Mouse (Mus musculus) kidney, adult 18-20 months (tissue): ENCODE data around the gene Pom121.
A peak's percentile ranks its signal among the peaks of the same experiment; 100 is the strongest.

ENCODE experiments used
- DNase-seq: peaks from one replicate; pipeline ENCODE4 v3.0.0; 2021

Gene Pom121

DNA sequence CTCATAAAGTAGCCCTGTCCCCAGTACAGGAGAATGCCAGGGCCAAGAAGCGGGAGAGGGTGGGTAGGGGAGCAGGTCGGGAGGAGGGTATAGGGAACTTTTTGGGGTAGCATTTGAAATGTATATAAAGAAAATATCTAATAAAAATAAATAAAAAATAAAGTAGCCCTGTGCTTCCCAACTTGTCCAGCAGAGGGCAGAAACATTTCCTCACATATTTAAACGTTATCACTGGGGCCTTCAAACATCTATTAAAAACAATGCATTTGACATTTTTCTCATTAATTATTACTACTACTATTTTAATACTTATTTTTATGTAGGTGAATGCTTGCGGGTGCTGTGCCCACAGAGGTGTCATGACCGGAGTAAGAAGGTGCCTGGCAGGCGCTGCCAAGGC is 26.5 kb downstream of the Pom121 start:
- DNase-seq = peak; percentile 19

DNA sequence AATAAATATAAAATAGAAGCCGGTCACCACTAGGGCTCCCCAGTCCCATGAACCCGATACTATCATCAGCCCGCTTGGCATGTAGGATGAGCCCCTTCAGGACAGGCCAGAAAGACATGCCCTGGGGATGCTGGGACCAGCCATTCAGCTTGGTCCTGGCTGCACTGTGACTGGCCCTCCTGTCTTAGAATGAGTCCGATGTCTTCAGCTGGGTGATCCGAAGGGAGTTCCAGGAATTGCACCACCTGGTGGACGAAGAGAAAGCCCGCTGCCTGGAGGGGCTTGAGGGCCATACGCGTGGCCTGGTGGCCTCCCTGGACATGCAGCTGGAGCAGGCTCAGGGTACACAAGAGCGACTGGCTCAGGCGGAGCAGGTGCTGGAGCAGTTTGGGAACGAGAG is 30.8 kb downstream of the Pom121 start:
- no peak for DNase-seq

DNA sequence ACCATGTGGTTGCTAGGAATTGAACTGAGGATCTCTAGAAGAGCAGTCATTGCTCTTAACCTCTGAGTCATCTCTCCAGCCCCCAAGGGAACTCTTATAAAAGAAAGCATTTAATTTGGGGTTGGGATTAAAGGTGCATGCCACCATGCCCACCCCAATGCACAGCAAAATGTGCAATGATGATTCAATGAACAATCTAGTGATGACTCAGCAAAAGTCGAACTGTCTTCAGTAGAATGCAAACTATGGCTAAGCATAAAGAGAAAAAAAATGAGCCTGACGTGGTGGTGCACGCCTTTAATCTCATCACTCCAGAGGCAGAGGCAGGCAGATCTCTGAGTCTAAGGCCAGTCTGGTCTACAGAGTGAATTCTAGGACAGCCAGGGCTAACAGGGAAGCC is 31.8 kb downstream of the Pom121 start:
- DNase-seq = no peak

DNA sequence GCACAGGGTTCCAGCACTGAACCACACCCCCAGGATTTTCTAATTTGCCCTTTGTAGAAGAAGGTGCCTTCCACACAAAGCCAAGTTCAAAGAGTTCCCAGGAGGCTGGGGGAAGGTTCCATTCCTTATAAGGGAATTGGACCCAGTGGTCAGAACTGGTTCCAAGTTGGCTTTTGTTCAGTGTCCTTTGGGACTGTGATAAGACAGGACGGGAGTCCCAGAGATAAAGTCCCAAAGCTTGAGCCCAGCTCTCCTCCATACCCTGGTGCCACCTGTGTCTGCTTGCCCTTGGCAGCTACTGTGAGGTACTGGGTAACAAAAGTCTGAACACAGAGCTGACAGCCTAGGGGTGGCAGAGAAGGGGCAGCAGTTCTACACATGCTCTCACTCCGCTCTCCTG is 34.6 kb downstream of the Pom121 start:
- DNase-seq = no peak

DNA sequence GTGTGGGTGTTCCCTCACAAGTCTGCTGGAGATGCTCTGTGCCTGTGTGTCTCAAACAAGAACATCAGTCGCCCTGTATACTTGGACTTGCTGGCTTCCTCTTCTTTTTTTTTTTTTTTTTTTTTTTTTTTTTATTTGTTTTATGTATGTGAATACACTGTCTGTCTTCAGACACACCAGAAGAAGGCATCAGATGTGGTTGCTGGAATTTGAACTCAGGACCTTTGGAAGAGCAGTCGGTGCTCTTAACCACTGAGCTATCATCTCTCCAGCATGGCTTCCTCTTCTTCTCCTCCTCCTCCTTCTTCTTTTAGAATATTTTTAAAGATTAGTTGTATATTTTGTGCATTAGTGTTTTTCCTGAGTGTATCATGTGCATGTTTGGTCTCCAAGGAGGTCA is 36.8 kb downstream of the Pom121 start:
- DNase-seq = no peak

DNA sequence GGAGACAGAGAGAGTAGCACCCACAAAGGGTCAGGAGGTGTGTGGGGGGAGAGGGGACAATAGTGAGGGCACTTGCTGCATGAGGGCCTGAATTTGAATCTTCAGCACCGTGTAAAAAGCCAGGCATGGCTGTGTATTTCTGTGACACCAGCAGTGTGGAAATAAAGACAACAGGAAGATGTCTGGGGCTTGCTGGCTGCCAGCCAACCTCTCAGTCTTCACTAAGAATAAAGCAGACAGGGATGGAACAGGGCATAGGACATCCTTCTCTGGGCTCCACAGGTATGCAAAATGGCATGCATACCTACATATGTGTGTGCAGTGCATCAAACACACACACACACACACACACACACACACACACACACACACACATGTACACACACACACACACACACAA is 38.3 kb downstream of the Pom121 start:
- no peak for DNase-seq

DNA sequence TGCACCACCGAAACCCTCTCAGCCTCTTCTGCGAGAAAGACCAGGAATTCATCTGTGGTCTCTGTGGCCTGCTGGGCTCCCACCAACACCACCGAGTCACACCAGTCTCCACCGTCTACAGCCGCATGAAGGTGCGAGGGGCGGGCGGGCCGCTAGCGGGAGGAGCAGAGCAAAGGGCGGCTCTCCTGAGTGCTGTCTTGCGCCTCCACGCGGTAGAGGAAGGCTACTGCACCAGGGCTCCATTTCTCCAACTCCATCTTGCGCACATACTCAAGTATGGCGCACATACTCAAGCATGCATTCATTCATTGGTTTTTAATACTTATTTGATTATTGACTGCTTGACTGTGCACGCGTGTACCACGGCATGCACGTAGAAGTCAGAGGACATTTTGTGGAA is 40.8 kb downstream of the Pom121 start:
- DNase-seq = no peak

DNA sequence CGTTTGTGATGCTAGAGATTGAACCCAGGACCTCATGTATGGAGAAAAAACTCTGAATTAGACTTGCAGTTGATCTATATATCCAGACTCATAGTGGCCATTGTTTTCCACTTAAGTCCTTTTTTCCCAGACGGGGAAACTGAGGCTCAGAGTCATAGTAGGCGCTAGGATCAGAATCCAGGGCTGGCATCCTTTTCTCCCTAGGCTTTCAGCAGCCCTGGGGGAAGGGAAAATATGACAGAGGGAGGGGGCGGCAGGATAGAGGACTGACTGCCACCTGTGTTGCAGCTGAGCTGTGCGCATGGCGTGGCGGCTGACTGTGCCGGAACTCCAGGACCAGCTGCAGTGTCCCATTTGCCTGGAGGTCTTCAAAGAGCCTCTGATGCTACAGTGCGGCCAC is 41.4 kb downstream of the Pom121 start, which contains the start of gene Trim50:
TSS of gene Trim50 (plus strand) at position 301 of the 400 bp plus-strand sequence.
- no peak for DNase-seq

DNA sequence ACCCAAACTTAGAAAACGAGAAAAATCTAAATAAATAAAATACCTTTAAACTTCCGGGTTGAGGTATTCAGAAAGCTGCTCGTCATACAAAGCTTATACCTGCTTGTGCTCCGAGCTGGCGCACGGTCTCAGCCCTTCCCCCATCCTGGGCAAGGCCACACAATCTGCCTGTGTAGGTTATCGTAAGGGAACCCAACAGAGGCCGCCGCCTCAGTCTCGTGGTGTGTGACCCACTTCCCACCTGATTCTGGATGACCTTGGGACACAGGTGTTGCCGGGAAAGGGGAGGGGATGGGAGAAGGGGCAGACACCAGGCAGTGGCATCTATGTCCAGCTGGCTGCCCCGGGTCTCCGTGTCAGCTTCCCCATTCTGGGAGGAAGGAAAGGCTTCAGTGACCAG is 42.7 kb downstream of the Pom121 start:
- DNase-seq = no peak

DNA sequence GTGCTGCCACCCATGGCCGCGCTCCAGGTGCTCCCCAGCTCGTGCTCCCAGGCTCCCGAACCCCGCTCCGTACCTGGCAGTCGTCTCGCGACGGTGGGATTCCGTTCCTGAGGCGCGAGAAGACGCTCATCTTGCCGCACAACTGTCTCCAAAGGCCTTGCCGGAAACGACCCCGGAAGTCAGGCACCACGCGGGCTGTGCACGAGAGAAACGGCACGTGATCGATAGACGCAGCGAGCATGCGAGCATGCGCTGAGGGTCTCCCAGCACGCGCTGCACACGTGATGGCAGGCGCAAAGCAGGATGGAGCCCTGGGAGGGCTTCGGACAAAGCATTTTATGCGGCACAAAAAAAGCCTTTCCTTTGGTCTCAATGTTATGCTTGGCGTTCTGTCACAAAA is 44.5 kb downstream of the Pom121 start, which contains the start of gene Fkbp6:
TSS of gene Fkbp6 (minus strand) at position 183 of the 400 bp plus-strand sequence.
- DNase-seq = no peak

DNA sequence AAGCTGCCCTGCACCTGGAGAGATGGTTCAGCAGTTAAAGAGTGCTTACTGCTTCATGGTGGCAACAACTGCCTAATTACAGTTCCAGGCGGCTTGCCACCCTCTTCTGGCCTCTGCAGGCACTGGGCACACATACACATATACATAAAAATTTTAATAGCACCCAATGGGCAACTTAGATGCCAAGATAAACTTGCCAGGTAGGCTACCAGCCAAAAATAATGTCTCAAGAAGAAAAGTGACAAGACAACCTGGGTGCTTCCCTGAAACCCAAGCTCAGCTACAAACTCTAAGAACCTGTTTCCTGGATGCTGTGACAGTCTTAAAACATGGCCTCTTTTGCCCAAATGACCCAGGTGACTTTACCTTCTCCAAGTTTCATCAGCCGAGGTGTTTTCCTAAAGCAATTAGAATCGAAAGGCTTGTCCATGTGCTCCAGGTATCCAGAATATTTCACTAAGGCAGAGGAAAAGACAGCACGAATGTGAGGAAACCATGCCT is 46.8 kb downstream of the Pom121 start:
- no peak for DNase-seq

DNA sequence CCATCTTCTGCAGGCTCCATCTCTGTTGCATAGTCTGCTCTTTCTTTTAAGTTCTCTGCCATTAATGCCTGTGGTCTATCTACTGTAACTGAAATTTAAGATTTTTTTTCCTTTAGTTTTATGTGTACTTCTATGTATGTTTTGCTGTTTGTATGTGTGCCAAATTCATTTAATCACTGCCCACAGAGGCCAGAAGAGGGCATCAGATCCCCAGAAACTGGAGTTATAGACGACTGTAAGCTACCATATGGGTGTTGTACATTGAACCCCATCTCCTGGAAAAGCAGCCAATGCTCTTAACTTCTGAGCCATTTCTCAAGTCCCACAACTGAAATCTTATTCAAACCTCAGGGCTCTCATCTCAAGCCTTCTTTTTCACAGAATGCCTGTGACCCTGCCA is 47.9 kb downstream of the Pom121 start:
- no peak for DNase-seq

DNA sequence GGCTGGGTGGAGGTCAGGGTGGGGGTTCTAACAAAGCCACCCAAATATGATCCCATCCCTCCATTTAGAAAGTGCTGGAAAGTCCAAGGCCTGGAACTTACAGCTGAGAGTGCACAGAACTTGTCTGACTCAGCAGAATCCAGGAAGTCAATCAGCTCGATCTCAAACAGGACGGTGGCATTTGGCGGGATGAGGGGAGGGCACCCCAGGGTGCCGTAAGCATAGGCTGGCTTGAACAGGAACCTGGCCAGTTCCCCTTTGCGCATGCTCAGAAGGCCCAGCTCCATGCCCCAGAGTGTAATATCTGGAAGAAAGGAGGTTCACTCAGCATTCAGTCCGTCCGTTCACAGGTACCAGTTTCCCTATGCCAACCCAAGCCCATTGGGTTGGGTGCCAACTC is 48.4 kb downstream of the Pom121 start:
- DNase-seq = no peak

DNA sequence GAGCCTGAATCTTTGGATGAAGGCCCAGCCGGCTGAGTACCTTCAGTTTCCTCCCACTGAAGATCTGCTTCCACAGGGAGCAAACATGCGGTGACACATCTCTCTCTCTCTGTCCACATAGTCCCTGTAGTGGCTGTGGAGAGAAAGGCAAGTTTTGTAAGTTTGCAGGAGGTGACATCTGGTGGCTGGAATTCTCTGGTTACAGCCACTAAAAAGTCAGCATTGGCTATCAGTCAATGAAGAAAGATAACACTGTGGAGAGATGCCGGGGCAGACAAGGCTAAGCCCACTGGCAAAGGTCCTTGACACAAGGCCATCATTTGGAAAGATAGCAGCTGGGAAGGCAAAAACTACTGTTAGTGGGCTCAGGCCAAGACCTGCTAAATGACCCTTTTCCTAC is 56.8 kb downstream of the Pom121 start:
- DNase-seq = no peak

DNA sequence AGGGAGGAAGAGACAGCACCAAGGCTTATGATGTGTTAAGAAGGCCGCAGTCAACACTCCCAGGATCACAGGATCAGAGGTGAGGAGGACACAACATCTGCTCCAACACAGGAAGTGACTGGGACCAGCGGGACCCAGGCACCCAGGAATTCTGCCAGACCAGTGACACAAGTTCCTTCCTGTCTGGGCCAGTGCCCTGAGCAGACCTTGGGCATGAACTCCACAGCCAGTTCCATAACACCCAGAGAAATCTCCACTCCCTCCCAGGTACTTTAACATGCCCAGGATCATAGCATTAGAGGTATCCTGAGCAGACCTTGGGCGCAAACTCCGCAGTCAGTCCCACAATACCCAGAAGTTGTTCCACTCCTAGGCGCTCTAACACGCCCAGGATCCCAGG is 63.2 kb downstream of the Pom121 start:
- no peak for DNase-seq

DNA sequence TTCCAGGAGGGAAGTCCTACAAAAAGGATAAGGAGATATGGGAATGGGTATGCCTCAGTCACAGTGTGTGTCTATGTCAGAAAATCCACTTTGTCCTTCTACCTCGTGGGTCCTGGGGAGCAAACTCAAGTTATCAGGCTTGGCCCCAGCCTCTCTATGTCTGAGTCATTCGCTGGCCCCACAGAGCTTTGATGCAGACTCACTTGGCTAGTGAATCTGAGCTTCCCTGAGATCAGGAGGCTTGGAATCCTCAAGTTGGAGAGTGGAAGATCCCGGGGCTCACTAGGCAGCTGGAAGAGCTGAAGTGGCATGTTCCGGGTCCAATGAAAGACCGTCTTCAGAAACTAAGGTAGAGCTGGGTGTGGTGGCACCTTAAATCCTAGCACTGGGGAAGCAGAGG is 64.1 kb downstream of the Pom121 start:
- no peak for DNase-seq

DNA sequence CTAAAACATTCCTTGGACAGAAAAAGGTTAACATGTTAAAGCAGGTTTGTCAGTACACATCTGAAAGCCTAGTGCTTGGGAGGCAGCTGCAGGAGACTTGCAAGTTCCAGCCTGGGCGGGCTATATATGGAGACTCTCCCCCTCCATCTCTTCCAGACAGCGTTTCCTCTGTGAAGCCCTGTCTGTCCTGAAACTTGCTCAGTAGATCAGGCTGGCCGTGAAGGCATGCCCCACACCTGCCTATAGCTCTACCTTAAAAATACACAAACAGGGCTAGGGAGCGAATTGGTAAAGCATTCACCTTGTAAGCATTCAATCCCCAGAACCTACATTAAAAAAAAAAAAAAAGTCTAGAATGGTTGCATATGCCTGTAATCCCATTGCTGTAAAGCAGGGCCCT is 64.9 kb downstream of the Pom121 start:
- no peak for DNase-seq
